Mouse (Mus musculus) stomach, postnatal 0 days (tissue): ENCODE measurements at regions not wholly inside any gene's neighbourhood (a gene's known extent, or its start where the extent isn't known, plus 50 kb on each side); places are given as distances from the start of the nearest gene placed in this dataset.

Experiments
- ATAC-seq: fragments of 200-750 bp; cut with Nextera tagmentation; 2 replicates; pipeline ENCODE4 v1.8.0; 2017; ENCODE audit not compliant: low FRiP score, low TSS enrichment
- DNase-seq: peaks from one replicate; pipeline ENCODE4 v3.0.0-alpha.2; 2016; ENCODE audit warnings: low spot score
- H3K27ac ChIP-seq: fragments of 300-500 bp; sonication (generic); replicated peaks from 2 replicates; pipeline ENCODE4 v1.5.1; 2014; ENCODE audit warnings: mild to moderate bottlenecking, control low read depth
- H3K27me3 ChIP-seq: fragments of 300-500 bp; sonication (generic); 2 replicates; pipeline ENCODE4 v1.6.1; 2014; ENCODE audit warnings: low read length; ENCODE audit not compliant: control insufficient read depth, insufficient read depth
- H3K36me3 ChIP-seq: fragments of 300-500 bp; sonication (generic); 2 replicates; pipeline ENCODE4 v1.6.1; 2014; ENCODE audit warnings: low read length, mixed read lengths; ENCODE audit not compliant: control insufficient read depth, insufficient read depth
- H3K4me1 ChIP-seq: fragments of 300-500 bp; sonication (generic); replicated peaks from 2 replicates; pipeline ENCODE4 v1.6.1; 2014; ENCODE audit warnings: antibody characterized with exemption; ENCODE audit not compliant: control insufficient read depth, insufficient read depth
- H3K4me2 ChIP-seq: fragments of 300-500 bp; sonication (generic); replicated peaks from 2 replicates; pipeline ENCODE4 v1.6.1; 2014; ENCODE audit warnings: low read depth, mild to moderate bottlenecking, control low read depth, moderate library complexity
- H3K4me3 ChIP-seq: fragments of 300-500 bp; sonication (generic); 2 replicates; pipeline ENCODE4 v1.5.1; 2014; ENCODE audit warnings: low read depth, low read length, control low read depth
- H3K9ac ChIP-seq: fragments of 300-500 bp; sonication (generic); 2 replicates; pipeline ENCODE4 v1.6.1; 2014; ENCODE audit warnings: mild to moderate bottlenecking, low read length, control low read depth, mixed read lengths
- H3K9me3 ChIP-seq: fragments of 300-500 bp; sonication (generic); 2 replicates; pipeline ENCODE4 v1.6.1; 2016; ENCODE audit warnings: low read length; ENCODE audit not compliant: control insufficient read depth
- CTCF ChIP-seq: IDR thresholded peaks from 2 replicates; pipeline ENCODE4 v1.5.1; 2016; ENCODE audit warnings: antibody characterized with exemption, low read depth, mild to moderate bottlenecking, moderate library complexity
- EP300 ChIP-seq: optimal IDR thresholded peaks from 2 replicates; pipeline ENCODE3; 2016; ENCODE audit warnings: antibody characterized with exemption
- WGBS: fragments of 180-500 bp; shearing (Covaris S2); extraction: QIAGEN DNeasy Blood & Tissue Kit; methylation state at CpG from one replicate; pipeline ENCODE4 v1.1.7; 2014; 5-methylcytosine and 5-hydroxymethylcytosine counted together

DNA sequence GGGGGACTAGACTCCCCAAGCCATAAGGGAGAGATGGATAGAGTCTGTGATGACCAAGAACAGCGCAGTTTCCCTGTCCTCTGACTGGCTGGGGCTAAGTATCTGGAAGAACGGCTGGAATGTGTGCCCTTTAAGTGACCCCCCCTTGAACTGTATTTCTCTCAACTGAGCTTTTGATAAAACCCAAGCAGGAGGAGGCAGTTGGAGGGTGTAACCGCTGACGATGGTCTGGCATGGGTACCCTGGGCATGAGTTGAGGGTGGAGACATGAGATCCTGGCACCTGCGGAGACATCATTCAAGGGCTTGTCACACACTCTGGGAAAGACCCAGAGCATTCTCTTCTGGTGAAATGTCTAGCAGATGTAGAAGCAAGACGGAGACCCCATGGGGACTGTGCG lies 83.5 kb downstream of the Zfp36l2 start:
- no peak overlapping the region for H3K27ac ChIP-seq
- TF ChIP-seq EP300 (no peak), CTCF (no peak)
- H3K4me1 ChIP-seq: 0 out of 2 replicates have a peak, but pooled peaks cover 3% of the 10 kb centered on the region
- no peak for DNase-seq
- 52% methylated on average over 7 of the region's 7 CpGs for whole genome bisulfite sequencing
- ATAC-seq: peak; percentile 21; the same call in 1 of the 2 replicates
- no peak overlapping the region for H3K4me2 ChIP-seq
- H3K9me3 ChIP-seq: no peaks in the 10 kb centered on the region
- H3K36me3 ChIP-seq: no peaks in the 10 kb centered on the region
- H3K9ac ChIP-seq: no peak overlapping the region
- H3K4me3 ChIP-seq: no peak overlapping the region
- H3K27me3 ChIP-seq: no peaks in the 10 kb centered on the region

DNA sequence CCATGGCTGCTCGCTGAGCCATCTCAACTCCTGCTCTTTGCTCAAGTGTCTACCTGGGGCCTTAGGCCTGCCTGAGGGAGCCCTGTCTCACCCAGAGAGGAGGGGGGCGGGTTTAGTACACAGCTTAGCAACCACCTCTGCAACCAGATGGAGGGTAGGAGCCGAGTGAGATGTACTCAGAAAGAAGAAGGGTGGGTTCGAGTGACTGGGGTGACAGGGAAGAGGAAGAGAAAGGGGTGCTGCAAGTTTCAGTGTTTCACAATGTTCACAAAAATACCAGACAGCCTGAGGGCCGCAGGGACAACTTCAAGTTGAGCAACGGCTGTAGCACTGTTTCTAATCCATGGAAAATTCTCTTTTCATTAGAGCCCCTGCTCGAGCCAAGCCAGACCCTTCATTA lies 84.4 kb downstream of the Zfp36l2 start:
- no peak for TF ChIP-seq CTCF
- no peak for TF ChIP-seq EP300
- Histone ChIP-seq H3K27ac (no peak overlapping the region), H3K4me1 (0 out of 2 replicates have a peak, but pooled peaks cover 3% of the 10 kb centered on the region), H3K9me3 (no peaks in the 10 kb centered on the region), H3K36me3 (no peaks in the 10 kb centered on the region), H3K4me2 (no peak overlapping the region), H3K27me3 (no peaks in the 10 kb centered on the region), H3K9ac (no peak overlapping the region), H3K4me3 (no peak overlapping the region)
- DNase-seq (no peak), ATAC-seq (no peak)
- 61% methylated on average over 7 of the region's 7 CpGs for WGBS

DNA sequence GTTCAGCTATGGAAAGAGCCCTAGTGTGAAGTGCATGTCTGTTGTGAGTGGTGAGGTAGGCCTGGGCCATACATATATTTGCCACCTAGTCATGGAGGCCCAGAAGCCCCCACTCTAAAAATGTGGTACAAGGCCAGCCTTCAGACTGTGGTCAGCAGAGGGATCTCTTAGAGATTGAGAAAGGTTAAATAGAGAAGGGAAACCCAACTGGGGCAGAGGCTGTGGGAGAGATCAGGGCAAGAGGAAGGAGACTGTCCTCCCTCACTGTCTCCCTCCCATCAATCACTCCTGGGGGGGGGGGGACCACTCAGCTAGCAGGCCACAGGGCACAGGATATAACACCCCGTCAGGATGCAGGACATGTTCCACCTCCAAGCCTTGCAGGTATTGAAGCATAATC lies 86.1 kb downstream of the Zfp36l2 start:
- H3K9me3 ChIP-seq: no peaks in the 10 kb centered on the region
- no peak for TF ChIP-seq CTCF
- no peak for TF ChIP-seq EP300
- no peaks in the 10 kb centered on the region for H3K27me3 ChIP-seq
- H3K27ac ChIP-seq: no peak overlapping the region
- no peak for DNase-seq
- H3K9ac ChIP-seq: no peak overlapping the region
- no peaks in the 10 kb centered on the region for H3K36me3 ChIP-seq
- ATAC-seq: no peak
- no peaks in the 10 kb centered on the region; the same call in 1 of the 2 replicates for H3K4me1 ChIP-seq
- H3K4me2 ChIP-seq: no peak overlapping the region
- 88% methylated on average over 1 of the region's 1 CpGs for WGBS
- no peak overlapping the region for H3K4me3 ChIP-seq

DNA sequence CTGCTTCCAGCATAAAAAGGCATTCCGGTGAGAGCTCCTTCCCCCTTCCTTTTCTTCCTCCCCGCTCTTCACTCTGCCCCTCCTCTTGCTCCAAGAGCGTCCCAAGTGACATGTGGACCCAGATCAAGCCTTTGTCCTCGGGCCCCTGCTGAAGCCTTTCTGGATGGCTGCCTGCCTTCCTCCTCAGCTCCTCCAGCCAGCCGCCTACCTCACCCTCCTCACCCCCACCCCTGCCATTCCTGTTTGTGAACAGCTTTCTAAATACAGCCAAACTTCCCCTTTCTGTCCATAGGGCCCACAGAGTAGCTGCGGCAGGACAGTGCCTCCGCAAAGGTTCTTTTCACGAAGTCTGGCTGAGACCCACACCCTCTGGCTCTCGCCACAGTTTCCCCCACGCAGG lies 87.2 kb downstream of the Zfp36l2 start:
- Histone ChIP-seq H3K4me2 (no peak overlapping the region), H3K4me1 (peaks cover 5% of the 10 kb centered on the region), H3K27me3 (no peaks in the 10 kb centered on the region), H3K9ac (no peak overlapping the region), H3K4me3 (no peak overlapping the region), H3K9me3 (no peaks in the 10 kb centered on the region), H3K27ac (no peak overlapping the region), H3K36me3 (no peaks in the 10 kb centered on the region)
- TF ChIP-seq CTCF (no peak), EP300 (no peak)
- whole genome bisulfite sequencing: 46% methylated on average over 10 of the region's 10 CpGs
- DNase-seq (no peak), ATAC-seq (no peak)

DNA sequence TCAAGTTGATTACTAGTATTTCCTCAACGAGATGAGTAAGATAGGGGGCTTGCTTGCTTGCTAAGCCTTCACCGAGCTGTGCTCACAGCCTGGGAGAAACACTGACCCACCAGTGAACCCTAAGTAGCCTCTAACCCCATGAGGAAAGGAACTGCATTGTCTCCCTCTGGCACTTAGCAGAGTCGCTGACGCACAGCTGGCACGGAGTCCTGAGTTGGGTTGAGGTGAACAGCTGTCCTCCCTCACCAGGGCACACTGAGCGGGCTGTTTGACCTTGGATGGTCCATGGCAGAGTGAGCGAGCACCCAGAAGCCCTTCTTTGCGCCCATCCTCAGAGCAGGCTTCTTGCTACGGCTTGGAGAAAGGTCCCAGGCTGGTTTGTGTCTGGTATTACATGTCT lies 88.0 kb downstream of the Zfp36l2 start:
- H3K9me3 ChIP-seq: no peaks in the 10 kb centered on the region
- H3K4me1 ChIP-seq: peaks cover 5% of the 10 kb centered on the region
- WGBS: 78% methylated on average over 9 of the region's 9 CpGs
- H3K4me3 ChIP-seq: no peak overlapping the region
- ATAC-seq (no peak), DNase-seq (no peak)
- H3K27ac ChIP-seq: no peak overlapping the region
- H3K36me3 ChIP-seq: no peaks in the 10 kb centered on the region
- H3K4me2 ChIP-seq: no peak overlapping the region
- H3K27me3 ChIP-seq: no peaks in the 10 kb centered on the region
- TF ChIP-seq CTCF: no peak
- no peak for TF ChIP-seq EP300
- H3K9ac ChIP-seq: no peak overlapping the region

DNA sequence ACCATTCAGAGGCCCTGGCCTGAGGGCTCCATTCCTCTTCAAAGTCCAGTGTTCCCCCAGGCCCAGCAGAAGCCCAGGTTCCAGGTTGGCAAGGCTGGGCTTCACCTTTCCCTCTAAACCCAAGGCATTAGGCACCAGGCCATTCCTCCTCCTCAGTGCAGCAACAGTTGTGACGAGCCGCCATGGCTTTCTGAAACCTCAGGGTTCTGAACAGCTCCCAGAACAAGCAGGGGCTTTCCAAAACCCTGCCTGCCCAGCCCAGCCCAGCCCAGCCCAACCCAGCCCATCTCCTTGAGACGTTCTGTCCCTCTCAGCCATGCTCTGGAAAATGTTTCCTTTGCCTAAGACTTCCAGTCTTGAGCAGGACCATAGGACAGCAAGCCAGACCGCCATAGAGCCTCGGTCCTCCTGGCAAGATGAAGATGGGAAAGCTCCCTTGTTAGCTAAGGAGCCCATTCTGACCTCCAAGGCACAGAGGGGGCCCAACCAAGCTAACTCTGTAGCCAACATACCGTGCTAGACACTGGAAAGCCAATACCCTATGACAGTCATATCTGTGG lies 89.8 kb downstream of the Zfp36l2 start:
- DNase-seq (no peak), ATAC-seq (no peak)
- 74% methylated on average over 6 of the region's 6 CpGs for WGBS
- H3K9me3 ChIP-seq: no peaks in the 10 kb centered on the region
- no peak overlapping the region for H3K4me2 ChIP-seq
- TF ChIP-seq EP300: no peak
- TF ChIP-seq CTCF: no peak
- H3K36me3 ChIP-seq: no peaks in the 10 kb centered on the region
- peak overlapping the region; percentile 24; the same call in 1 of the 2 replicates for H3K27ac ChIP-seq
- no peak overlapping the region for H3K9ac ChIP-seq
- peaks cover 5% of the 10 kb centered on the region for H3K4me1 ChIP-seq
- no peaks in the 10 kb centered on the region for H3K27me3 ChIP-seq
- H3K4me3 ChIP-seq: no peak overlapping the region
